Mouse (Mus musculus) forebrain, postnatal 0 days (tissue): Measurements from ENCODE around the gene Slc25a42. TPM values are rescaled to one million over a fixed set of nuclear protein-coding genes. Genes with fewer than 3 reads are reported as not detected.

ENCODE experiments used
- ATAC-seq: fragments of 200-750 bp; cut with Nextera tagmentation; 2 replicates; pipeline ENCODE4 v1.8.0; 2017; ENCODE audit warnings: mild to moderate bottlenecking, moderate library complexity
- DNase-seq: peaks from one replicate; pipeline ENCODE4 v3.0.0-alpha.2; 2015
- H3K27ac ChIP-seq: fragments of 300-500 bp; sonication (generic); 2 replicates; pipeline ENCODE4 v1.5.1; 2014; ENCODE audit warnings: low read depth, mild to moderate bottlenecking, antibody characterized with exemption, low read length, moderate library complexity, mixed read lengths
- H3K27me3 ChIP-seq: fragments of 300-500 bp; sonication (generic); 2 replicates; pipeline ENCODE4 v1.6.1; 2014; ENCODE audit warnings: mild to moderate bottlenecking, low read length, mixed read lengths; ENCODE audit not compliant: insufficient read depth
- H3K36me3 ChIP-seq: fragments of 300-500 bp; sonication (generic); 2 replicates; pipeline ENCODE4 v1.6.1; 2014; ENCODE audit warnings: mild to moderate bottlenecking, moderate library complexity; ENCODE audit not compliant: insufficient read depth
- H3K4me1 ChIP-seq: fragments of 300-500 bp; sonication (generic); 2 replicates; pipeline ENCODE4 v1.6.1; 2014; ENCODE audit warnings: antibody characterized with exemption; ENCODE audit not compliant: insufficient read depth
- H3K4me2 ChIP-seq: fragments of 300-500 bp; sonication (generic); 2 replicates; pipeline ENCODE4 v1.6.1; 2014; ENCODE audit warnings: low read depth, mild to moderate bottlenecking, moderate library complexity
- H3K4me3 ChIP-seq: fragments of 300-500 bp; sonication (generic); 2 replicates; pipeline ENCODE4 v1.5.1; 2014; ENCODE audit warnings: low read depth, low read length, mixed read lengths
- H3K9ac ChIP-seq: fragments of 300-500 bp; sonication (generic); 2 replicates; pipeline ENCODE4 v1.6.1; 2014; ENCODE audit warnings: mild to moderate bottlenecking
- H3K9me3 ChIP-seq: fragments of 300-500 bp; sonication (generic); 2 replicates; pipeline ENCODE4 v1.6.1; 2016; ENCODE audit warnings: low read length
- CTCF ChIP-seq: sonication (generic); IDR thresholded peaks from 2 replicates; pipeline ENCODE4 v1.5.1; 2016; ENCODE audit warnings: antibody characterized with exemption, control low read depth, low read depth
- WGBS: fragments of 180-500 bp; shearing (Covaris S2); extraction: QIAGEN DNeasy Blood & Tissue Kit; methylation state at CpG from one replicate; pipeline ENCODE4 v1.1.7; 2014; 5-methylcytosine and 5-hydroxymethylcytosine counted together
- polyA plus RNA-seq: library from polyadenylated mRNA; unstranded; fragments of >200 nt; fragmentation: Nextera tagmentation; extraction: Ambion mirVana; gene quantifications from 2 replicates; pipeline ENCODE4 v1.2.1, GENCODE M21; 2015
- total RNA-seq: library from RNA; depleted of rRNA; stranded (reverse); fragments of >200 nt; gene quantifications from 2 replicates; pipeline ENCODE4 v1.2.3, GENCODE M21; 2014

Slc25a42 gene
- total and polyA plus RNA-seq, 2 experiments from 2014 or later = 6.2 to 11.7 TPM

GRCm38 (mm10) chr8:70215092-70215491, 3.0 kb upstream of the Slc25a42 start:
- DNase-seq (no peak), ATAC-seq (no peak)
- H3K4me1 ChIP-seq = 0 out of 2 replicates have a peak, but pooled peaks cover 4% of the 10 kb centered on the region
- no peaks in the 10 kb centered on the region for H3K9me3 ChIP-seq
- no peak for TF ChIP-seq CTCF
- no peak overlapping the region for H3K4me3 ChIP-seq
- no peak overlapping the region for H3K27ac ChIP-seq
- H3K9ac ChIP-seq = no peak overlapping the region
- WGBS = 72% methylated on average over 5 of the region's 5 CpGs
- no peak overlapping the region for H3K4me2 ChIP-seq
- no peaks in the 10 kb centered on the region for H3K36me3 ChIP-seq
- H3K27me3 ChIP-seq = no peaks in the 10 kb centered on the region

DNA sequence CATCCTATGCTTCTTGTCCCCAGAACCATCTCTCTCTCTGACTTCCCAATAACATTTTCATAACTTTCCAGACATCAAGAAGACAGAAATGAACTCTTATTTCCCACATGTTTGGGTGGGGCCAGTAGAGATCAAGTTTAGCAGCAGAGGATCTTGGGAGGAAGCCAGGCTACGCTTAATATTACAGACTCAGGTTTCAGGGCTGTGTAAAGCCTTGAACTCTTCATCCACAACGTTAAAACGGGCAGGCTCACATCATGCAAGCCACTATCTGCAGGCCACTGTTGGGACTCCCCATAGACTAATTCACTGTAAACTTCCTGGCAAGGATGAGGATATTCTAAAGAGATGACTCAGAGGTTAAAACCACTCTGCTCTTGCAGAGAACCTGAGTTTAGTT, 2.3 kb upstream of the Slc25a42 start:
- 0 out of 2 replicates have a peak, but pooled peaks cover 4% of the 10 kb centered on the region for H3K4me1 ChIP-seq
- no peaks in the 10 kb centered on the region for H3K36me3 ChIP-seq
- H3K27me3 ChIP-seq = no peaks in the 10 kb centered on the region
- H3K27ac ChIP-seq = no peak overlapping the region
- no peak for TF ChIP-seq CTCF
- DNase-seq = no peak
- no peak overlapping the region for H3K4me2 ChIP-seq
- no peaks in the 10 kb centered on the region for H3K9me3 ChIP-seq
- no peak for ATAC-seq
- WGBS = 67% methylated on average over 3 of the region's 3 CpGs
- H3K9ac ChIP-seq = no peak overlapping the region
- H3K4me3 ChIP-seq = no peak overlapping the region

GRCm38 (mm10) chr8:70211726-70212111, 386 bp downstream of the Slc25a42 start:
- DNase-seq = no peak

GRCm38 (mm10) chr8:70211275-70211674, 830 bp downstream of the Slc25a42 start:
- DNase-seq = no peak
- H3K4me3 ChIP-seq = peak overlapping the region; percentile 74
- no peak overlapping the region for H3K27ac ChIP-seq
- no peaks in the 10 kb centered on the region for H3K27me3 ChIP-seq
- peak overlapping the region; percentile 86 for H3K4me2 ChIP-seq
- no peaks in the 10 kb centered on the region for H3K9me3 ChIP-seq
- 76% methylated on average over 1 of the region's 1 CpGs for WGBS
- no peak for ATAC-seq
- H3K9ac ChIP-seq = peak overlapping the region; percentile 70
- H3K4me1 ChIP-seq = 0 out of 2 replicates have a peak, but pooled peaks cover 4% of the 10 kb centered on the region
- TF ChIP-seq CTCF = no peak
- no peaks in the 10 kb centered on the region for H3K36me3 ChIP-seq

More at GRCm38 (mm10) chr8:70211726-70212111, 386 bp downstream of the Slc25a42 start:
- peak overlapping the region; percentile 74 for H3K27ac ChIP-seq
- peak; percentile 2 for ATAC-seq
- no peak for TF ChIP-seq CTCF
- no peaks in the 10 kb centered on the region for H3K9me3 ChIP-seq
- H3K4me1 ChIP-seq = 0 out of 2 replicates have a peak, but pooled peaks cover 4% of the 10 kb centered on the region
- peak overlapping the region; percentile 86 for H3K4me2 ChIP-seq
- no peaks in the 10 kb centered on the region for H3K36me3 ChIP-seq
- peak overlapping the region; percentile 70 for H3K9ac ChIP-seq
- peak overlapping the region; percentile 74 for H3K4me3 ChIP-seq
- H3K27me3 ChIP-seq = no peaks in the 10 kb centered on the region
- 2% methylated on average over 31 of the region's 31 CpGs for WGBS

GRCm38 (mm10) chr8:70210538-70210937, 1.6 kb downstream of the Slc25a42 start:
- TF ChIP-seq CTCF = no peak
- ATAC-seq = no peak

GRCm38 (mm10) chr8:70208130-70208529, 4.0 kb downstream of the Slc25a42 start:
- WGBS = 36% methylated on average over 1 of the region's 1 CpGs
- DNase-seq (no peak), ATAC-seq (no peak)
- no peak overlapping the region for H3K4me2 ChIP-seq
- H3K36me3 ChIP-seq = no peaks in the 10 kb centered on the region
- no peak overlapping the region for H3K27ac ChIP-seq
- TF ChIP-seq CTCF = no peak
- 0 out of 2 replicates have a peak, but pooled peaks cover 3% of the 10 kb centered on the region for H3K4me1 ChIP-seq
- H3K27me3 ChIP-seq = no peaks in the 10 kb centered on the region
- no peak overlapping the region for H3K9ac ChIP-seq
- no peak overlapping the region for H3K4me3 ChIP-seq
- H3K9me3 ChIP-seq = no peaks in the 10 kb centered on the region

More at GRCm38 (mm10) chr8:70210538-70210937, 1.6 kb downstream of the Slc25a42 start:
- no peak for DNase-seq
- Histone ChIP-seq H3K9me3 (no peaks in the 10 kb centered on the region), H3K4me1 (0 out of 2 replicates have a peak, but pooled peaks cover 4% of the 10 kb centered on the region), H3K4me3 (no peak overlapping the region), H3K4me2 (0 out of 2 replicates have a peak overlapping the region, but pooled peaks have one; percentile 86), H3K27me3 (no peaks in the 10 kb centered on the region), H3K36me3 (no peaks in the 10 kb centered on the region), H3K27ac (no peak overlapping the region), H3K9ac (0 out of 2 replicates have a peak overlapping the region, but pooled peaks have one; percentile 10)
- 27% methylated on average over 8 of the region's 8 CpGs for WGBS

DNA sequence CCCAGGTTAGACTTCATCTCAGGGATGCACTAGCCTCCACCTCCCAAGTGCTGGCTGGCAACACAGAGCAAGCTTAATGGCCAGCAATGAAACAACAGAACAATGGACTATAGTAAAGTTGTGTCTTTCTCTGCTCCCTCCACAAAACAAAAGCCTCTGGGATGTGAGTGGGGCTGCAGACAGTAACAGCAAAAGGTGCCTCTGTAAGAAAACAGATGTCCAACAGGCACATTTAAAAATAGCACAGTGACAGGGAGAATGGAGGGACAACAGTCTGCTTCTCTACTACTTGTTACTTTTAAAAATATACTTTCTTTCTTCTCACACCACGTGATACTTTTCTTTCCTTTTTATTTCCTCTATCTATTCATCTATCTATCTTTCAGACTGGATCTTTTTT, 7.3 kb downstream of the Slc25a42 start:
- Histone ChIP-seq H3K27me3 (no peaks in the 10 kb centered on the region), H3K4me3 (no peak overlapping the region), H3K27ac (no peak overlapping the region), H3K9ac (no peak overlapping the region), H3K36me3 (no peaks in the 10 kb centered on the region), H3K4me1 (no peaks in the 10 kb centered on the region), H3K9me3 (no peaks in the 10 kb centered on the region), H3K4me2 (no peak overlapping the region)
- TF ChIP-seq CTCF = no peak
- no peak for DNase-seq
- WGBS = 70% methylated on average over 1 of the region's 1 CpGs
- ATAC-seq = no peak
